ENCODE assay signal across 17 mouse cellular contexts in the genomic region with DNA sequence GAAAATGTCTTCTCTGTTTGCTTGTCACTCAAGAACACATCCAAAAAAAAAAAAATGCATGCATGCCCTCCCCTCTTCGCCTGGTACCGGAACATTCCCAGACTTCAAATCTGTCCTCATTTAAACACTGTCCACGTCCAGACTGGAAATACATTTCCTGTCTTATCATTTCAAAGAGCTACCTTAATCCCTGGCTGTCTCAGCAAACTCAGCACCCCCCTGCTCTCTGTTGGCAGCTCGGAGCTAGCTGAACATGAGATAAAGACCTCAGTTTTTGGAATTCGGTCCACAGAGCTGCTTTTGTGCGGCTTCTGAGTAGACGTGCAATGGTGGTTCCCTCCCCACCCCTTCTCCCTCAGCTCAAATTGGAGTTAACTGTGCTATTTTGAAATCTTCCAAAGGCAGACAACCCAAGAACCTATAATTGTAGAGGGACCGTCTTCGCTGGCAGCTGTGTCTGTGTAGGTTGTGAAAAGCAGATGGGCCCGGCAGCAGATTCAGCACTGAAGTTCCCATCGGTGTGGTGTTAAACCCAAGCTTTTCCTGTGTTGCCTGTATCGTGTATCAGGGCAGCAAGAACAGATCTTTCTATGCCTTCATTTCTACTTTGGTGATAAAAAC. TPM values are rescaled to one million over a fixed set of nuclear protein-coding genes. Genes with fewer than 3 reads are reported as not detected.
DNase-seq lines count a peak whose midpoint lies in the region; ATAC-seq lines count a peak whose summit lies in the region.
"Had no signal": no experiment of that assay in that cellular context is flagged by ENCODE, and none has a peak within 500 bp of the region (broad histone marks: within the 10 kb centered on the region; RNA-seq: fewer than 3 reads in every experiment).

No protein-coding gene starts in this region.

- H3K27ac ChIP-seq in forebrain, embryonic 11.5 days (ENCODE audit: low read depth, low read length) = no peak overlapping the region
- H3K27ac ChIP-seq in forebrain, embryonic 10.5 days = no peak overlapping the region
- H3K27ac ChIP-seq in liver, embryonic 11.5 days (ENCODE audit: low read depth, low read length) = peak overlapping the region; percentile 19; the same call in 1 of the 2 replicates
- H3K27ac ChIP-seq in liver, embryonic 12.5 days = no peak overlapping the region
- H3K27ac ChIP-seq: embryonic facial prominence, embryonic 12.5 days; forebrain, embryonic 15.5 days had no signal

- no peaks in the 10 kb centered on the region for H3K9me3 ChIP-seq in forebrain, embryonic 11.5 days (ENCODE audit: control insufficient read depth, low read length)
- peaks cover 11% of the 10 kb centered on the region for H3K9me3 ChIP-seq in forebrain, embryonic 10.5 days
- peaks cover 8% of the 10 kb centered on the region; the same call in 1 of the 2 replicates for H3K9me3 ChIP-seq in liver, embryonic 11.5 days (ENCODE audit: control insufficient read depth, low read length)
- H3K9me3 ChIP-seq in liver, embryonic 12.5 days (replicated peaks) = peaks cover 11% of the 10 kb centered on the region
- H3K9me3 ChIP-seq: embryonic facial prominence, embryonic 12.5 days had no signal

- peaks cover 2% of the 10 kb centered on the region; the same call in 1 of the 2 replicates for H3K4me1 ChIP-seq in forebrain, embryonic 11.5 days (replicated peaks; ENCODE audit: control insufficient read depth, insufficient read depth, low read length)
- H3K4me1 ChIP-seq in forebrain, embryonic 10.5 days = peaks cover 24% of the 10 kb centered on the region
- no peaks in the 10 kb centered on the region for H3K4me1 ChIP-seq in liver, embryonic 11.5 days (replicated peaks; ENCODE audit: control insufficient read depth, insufficient read depth, low read length)
- H3K4me1 ChIP-seq in liver, embryonic 12.5 days = no peaks in the 10 kb centered on the region

- DNase-seq in forebrain, embryonic 11.5 days (ENCODE audit: low spot score) = peak; percentile 37
- no peak for DNase-seq in forebrain, embryonic 10.5 days (ENCODE audit: extremely low spot score, low spot score)
- DNase-seq in liver, embryonic 11.5 days (ENCODE audit: low spot score) = no peak
- peak; percentile 81 to 88 for DNase-seq in left cerebral cortex, postnatal 14 days (ENCODE audit: low spot score in 2 of 2)
- no peak for DNase-seq in kidney, postnatal 25 days
- DNase-seq in cerebellum, adult 11 months = no peak
- DNase-seq in T-cell, adult 2 months (ENCODE audit: low spot score) = no peak
- DNase-seq: cerebellum, adult 9-10 months; kidney, adult 11 months; lung, adult 18-20 months; thymus, adult 18-20 months had no signal

- H3K27me3 ChIP-seq in forebrain, embryonic 11.5 days (ENCODE audit: control insufficient read depth, insufficient read depth, low read length) = no peaks in the 10 kb centered on the region
- H3K27me3 ChIP-seq in forebrain, embryonic 10.5 days (ENCODE audit: poor library complexity, severe bottlenecking) = peaks cover 24% of the 10 kb centered on the region
- H3K27me3 ChIP-seq in liver, embryonic 11.5 days (replicated peaks; ENCODE audit: control insufficient read depth, insufficient read depth, low read length) = no peaks in the 10 kb centered on the region
- 0 out of 2 replicates have a peak, but pooled peaks cover 10% of the 10 kb centered on the region for H3K27me3 ChIP-seq in liver, embryonic 12.5 days (replicated peaks)
- H3K27me3 ChIP-seq: embryonic facial prominence, embryonic 12.5 days; forebrain, embryonic 15.5 days had no signal

- no peaks in the 10 kb centered on the region for H3K36me3 ChIP-seq in forebrain, embryonic 11.5 days (ENCODE audit: control insufficient read depth, insufficient read depth, low read length)
- H3K36me3 ChIP-seq in forebrain, embryonic 10.5 days (replicated peaks) = no peaks in the 10 kb centered on the region
- no peaks in the 10 kb centered on the region for H3K36me3 ChIP-seq in liver, embryonic 11.5 days (ENCODE audit: control insufficient read depth, insufficient read depth, low read length)
- no peaks in the 10 kb centered on the region for H3K36me3 ChIP-seq in liver, embryonic 12.5 days
- H3K36me3 ChIP-seq: embryonic facial prominence, embryonic 12.5 days; forebrain, embryonic 15.5 days had no signal

- no peak overlapping the region for H3K4me3 ChIP-seq in forebrain, embryonic 11.5 days (ENCODE audit: low read depth, low read length)
- no peak overlapping the region for H3K4me3 ChIP-seq in forebrain, embryonic 10.5 days
- no peak overlapping the region for H3K4me3 ChIP-seq in liver, embryonic 11.5 days (ENCODE audit: low read depth, low read length)
- H3K4me3 ChIP-seq in liver, embryonic 12.5 days = no peak overlapping the region
- H3K4me3 ChIP-seq: embryonic facial prominence, embryonic 12.5 days; forebrain, embryonic 15.5 days had no signal

- no peak for ATAC-seq in forebrain, embryonic 11.5 days (replicated peaks; ENCODE audit: low FRiP score)
- no peak for ATAC-seq in liver, embryonic 11.5 days (replicated peaks; ENCODE audit: low FRiP score)
- no peak for ATAC-seq in liver, embryonic 12.5 days
- ATAC-seq: forebrain, embryonic 15.5 days had no signal

- intact Hi-C loops in left cerebral cortex, postnatal 14 days (cut with DNase I) = loop anchor here (5.0 kb wide), 1 partner anchor 40 kb away; no protein-coding TSS in a partner anchor

- H3K4me2 ChIP-seq in forebrain, embryonic 11.5 days (ENCODE audit: low read depth, low read length, severe bottlenecking) = no peak overlapping the region
- no peak overlapping the region for H3K4me2 ChIP-seq in liver, embryonic 11.5 days
- H3K4me2 ChIP-seq in liver, embryonic 12.5 days = no peak overlapping the region
- H3K4me2 ChIP-seq: embryonic facial prominence, embryonic 12.5 days; forebrain, embryonic 15.5 days had no signal

- H3K9ac ChIP-seq in forebrain, embryonic 11.5 days (ENCODE audit: low read length) = no peak overlapping the region
- H3K9ac ChIP-seq in liver, embryonic 11.5 days (ENCODE audit: low read depth, low read length) = no peak overlapping the region
- H3K9ac ChIP-seq in liver, embryonic 12.5 days = no peak overlapping the region
- H3K9ac ChIP-seq: embryonic facial prominence, embryonic 12.5 days; forebrain, embryonic 15.5 days had no signal

- WGBS in forebrain, embryonic 11.5 days = 91% methylated on average over 12 of the region's 12 CpGs
- 92% methylated on average over 12 of the region's 12 CpGs for WGBS in forebrain, embryonic 10.5 days
- WGBS in liver, embryonic 11.5 days = 78% methylated on average over 12 of the region's 12 CpGs
- WGBS in liver, embryonic 12.5 days (ENCODE audit: insufficient replicate concordance) = 74% methylated on average over 12 of the region's 12 CpGs

RNA-seq across cellular contexts. Expression of a gene that starts 10.8 kb away (rescaled TPM):
- polyA plus RNA-seq in forebrain, embryonic 11.5 days (2014; fragmentation: Nextera tagmentation; extraction: Ambion mirVana) = 35.9 and 38.4 TPM in 2 replicates
- 30.0 and 32.5 TPM in 2 replicates for polyA plus RNA-seq in forebrain, embryonic 10.5 days (2016; fragmentation: Nextera tagmentation; extraction: Ambion mirVana)
- 31.1 and 33.1 TPM in 2 replicates for polyA plus RNA-seq in liver, embryonic 11.5 days (2014; fragmentation: Nextera tagmentation; extraction: Ambion mirVana)
- polyA plus RNA-seq in liver, embryonic 12.5 days (2016; fragmentation: Nextera tagmentation; extraction: Ambion mirVana) = 16.5 and 17.5 TPM in 2 replicates
- 10 to 100 TPM; 65.4 to 86.1 TPM for total RNA-seq in left cerebral cortex, postnatal 14 days (2021)

RNA-seq across cellular contexts. Expression of a gene that starts 27.6 kb away (rescaled TPM):
- not detected in 2 replicates for polyA plus RNA-seq in forebrain, embryonic 11.5 days (2014; fragmentation: Nextera tagmentation; extraction: Ambion mirVana)
- not detected in 2 replicates for polyA plus RNA-seq in forebrain, embryonic 10.5 days (2016; fragmentation: Nextera tagmentation; extraction: Ambion mirVana)
- polyA plus RNA-seq in liver, embryonic 11.5 days (2014; fragmentation: Nextera tagmentation; extraction: Ambion mirVana) = not detected in 2 replicates
- not detected in 2 replicates for polyA plus RNA-seq in liver, embryonic 12.5 days (2016; fragmentation: Nextera tagmentation; extraction: Ambion mirVana)
- total RNA-seq in left cerebral cortex, postnatal 14 days (2021) = not detected
- total RNA-seq: hematopoietic stem cell, adult 5-6 weeks; megakaryocyte progenitor cell, adult 5-6 weeks had no signal
- polyA plus RNA-seq: embryonic facial prominence, embryonic 12.5 days; forebrain, embryonic 15.5 days; limb, embryonic 11.5 days had no signal

Comparison
In these comparisons a context has a peak if more than half of its experiments do, and no peak if none do; other contexts are left out.
1. DNase-seq: peak in forebrain, embryonic 11.5 days (single experiment) and left cerebral cortex, postnatal 14 days (2 of 2); none in forebrain, embryonic 10.5 days (single experiment), liver, embryonic 11.5 days (single experiment), kidney, postnatal 25 days (0 of 2), cerebellum, adult 11 months (single experiment) and T-cell, adult 2 months (single experiment).